Mouse (Mus musculus) myocyte (in vitro differentiated cells): Measurements from ENCODE around the gene Pygo2. TPM values are rescaled to one million over a fixed set of nuclear protein-coding genes. Genes with fewer than 3 reads are reported as not detected.

ENCODE experiments used
- H3K27me3 ChIP-seq: one replicate; pipeline ENCODE4 v1.6.1; 2011; ENCODE audit not compliant: control insufficient read depth, insufficient read depth, insufficient read length
- H3K36me3 ChIP-seq: one replicate; pipeline ENCODE4 v1.6.1; 2011; ENCODE audit not compliant: control insufficient read depth, insufficient read depth
- H3K4me2 ChIP-seq: one replicate; pipeline ENCODE4 v1.6.1; 2011; ENCODE audit warnings: low read depth, control low read depth
- H3K4me3 ChIP-seq: one replicate; pipeline ENCODE4 v1.5.1; 2011; ENCODE audit warnings: mild to moderate bottlenecking, control low read depth, moderate library complexity
- H3K79me2 ChIP-seq: one replicate; pipeline ENCODE4 v1.6.1; 2011; ENCODE audit not compliant: control insufficient read depth, insufficient read depth
- H3ac ChIP-seq: one replicate; pipeline ENCODE4 v1.6.1; 2011; ENCODE audit not compliant: control insufficient read depth, insufficient read length
- CEBPB ChIP-seq: IDR thresholded peaks from 2 replicates; pipeline ENCODE4 v1.6.1; 2011; ENCODE audit warnings: mild to moderate bottlenecking, moderate library complexity; ENCODE audit not compliant: poor library complexity, insufficient read depth, severe bottlenecking
- E2F4 ChIP-seq: IDR thresholded peaks from one replicate; pipeline ENCODE4 v1.6.1; 2011; ENCODE audit warnings: mild to moderate bottlenecking, control low read depth, moderate library complexity; ENCODE audit not compliant: insufficient read depth
- MAX ChIP-seq: IDR thresholded peaks from one replicate; pipeline ENCODE4 v1.6.1; 2011; ENCODE audit warnings: low read depth, mild to moderate bottlenecking, control low read depth
- MYOD1 ChIP-seq, 3 experiments: IDR thresholded peaks; one replicate each; pipeline ENCODE4 v1.6.1; 2011; ENCODE audit warnings: control low read depth in 2 of 3, low read depth in 2 of 3, mild to moderate bottlenecking in 2 of 3, moderate library complexity in 1 of 3; ENCODE audit not compliant: insufficient read length in 2 of 3, control insufficient read depth in 1 of 3
- MYOG ChIP-seq, 3 experiments: IDR thresholded peaks; one replicate each; pipeline ENCODE4 v1.6.1; 2011; ENCODE audit warnings: control low read depth in 2 of 3, low read depth in 2 of 3, mild to moderate bottlenecking in 2 of 3; ENCODE audit not compliant: insufficient read length in 2 of 3, control insufficient read depth in 1 of 3, insufficient read depth in 1 of 3
- POLR2A ChIP-seq: IDR thresholded peaks from one replicate; pipeline ENCODE4 v1.6.1; 2011; ENCODE audit warnings: low read depth, mild to moderate bottlenecking, control low read depth, moderate library complexity; ENCODE audit not compliant: insufficient read length
- POLR2AphosphoS2 ChIP-seq: IDR thresholded peaks from one replicate; pipeline ENCODE4 v1.6.1; 2011; ENCODE audit warnings: low read depth, control low read depth; ENCODE audit not compliant: insufficient read length
- REST ChIP-seq: IDR thresholded peaks from one replicate; pipeline ENCODE4 v1.6.1; 2011; ENCODE audit warnings: mild to moderate bottlenecking, control low read depth, moderate library complexity; ENCODE audit not compliant: insufficient read depth, insufficient read length
- SRF ChIP-seq: IDR thresholded peaks from one replicate; pipeline ENCODE4 v1.6.1; 2011; ENCODE audit warnings: low read depth; ENCODE audit not compliant: control insufficient read depth, insufficient read length
- TCF12 ChIP-seq: IDR thresholded peaks from one replicate; pipeline ENCODE4 v1.6.1; 2011; ENCODE audit warnings: mild to moderate bottlenecking, control low read depth; ENCODE audit not compliant: poor library complexity, insufficient read depth, severe bottlenecking
- TCF3 ChIP-seq: IDR thresholded peaks from one replicate; pipeline ENCODE4 v1.6.1; 2011; ENCODE audit warnings: low read depth, control low read depth; ENCODE audit not compliant: insufficient read length
- USF1 ChIP-seq: IDR thresholded peaks from one replicate; pipeline ENCODE4 v1.6.1; 2011; ENCODE audit warnings: low read depth, mild to moderate bottlenecking, control low read depth, moderate library complexity
- polyA plus RNA-seq: library from polyadenylated mRNA; unstranded; fragments of >200 nt; fragmentation: generic; extraction: Trizol; gene quantifications from one replicate; pipeline ENCODE4 v1.2.1, GENCODE M21; 2012; ENCODE audit warnings: missing spikeins

The Pygo2 gene
- polyA plus RNA-seq, 1 experiment: 58.5 TPM

DNA sequence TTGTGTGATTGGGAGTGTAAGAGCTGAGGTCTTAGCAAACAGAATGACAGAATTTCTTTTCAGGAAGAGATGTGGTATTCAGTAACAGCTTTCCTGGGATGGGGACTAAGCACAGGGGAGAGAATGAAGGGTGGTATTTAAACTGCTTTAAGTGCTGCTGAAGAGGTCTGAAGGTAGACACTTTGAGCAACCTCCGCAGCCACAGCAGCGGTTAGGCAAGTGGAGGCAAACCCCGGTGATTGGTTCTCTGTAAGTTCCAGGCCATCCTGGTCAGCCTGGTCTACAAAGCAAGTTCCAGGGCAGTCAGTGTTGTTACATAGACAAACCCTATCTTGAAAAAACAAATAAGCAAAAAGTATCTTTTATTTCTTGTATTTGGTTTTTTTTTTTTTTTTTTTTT, 10.0 kb upstream of the Pygo2 start:
- no peak for TF ChIP-seq POLR2AphosphoS2
- TF ChIP-seq TCF12: no peak
- TF ChIP-seq POLR2A: no peak
- Histone ChIP-seq H3K36me3 (peaks cover 18% of the 10 kb centered on the region), H3K4me2 (peak overlapping the region; percentile 94), H3ac (no peak overlapping the region), H3K4me3 (peak overlapping the region; percentile 63), H3K79me2 (peaks cover 59% of the 10 kb centered on the region), H3K27me3 (no peaks in the 10 kb centered on the region)

DNA sequence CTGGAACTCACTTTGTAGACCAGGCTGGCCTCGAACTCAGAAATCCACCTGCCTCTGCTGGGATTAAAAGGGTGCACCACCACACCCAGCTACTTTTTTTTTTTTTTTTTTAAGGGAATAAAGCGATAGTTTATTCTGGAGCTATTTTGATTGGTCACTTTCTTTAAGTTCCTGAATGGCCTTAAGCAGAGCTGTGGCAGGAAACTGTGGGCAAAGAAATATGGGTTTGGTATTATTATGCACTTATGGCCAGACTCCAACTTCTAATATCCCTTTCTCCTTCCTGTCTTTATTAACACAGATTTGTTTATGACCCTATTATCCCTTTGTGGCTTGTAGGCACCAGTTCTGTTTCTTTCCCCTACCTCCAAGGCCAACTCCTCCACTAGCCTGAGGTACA, 9.6 kb upstream of the Pygo2 start:
- Histone ChIP-seq H3K27me3 (no peaks in the 10 kb centered on the region), H3K36me3 (peaks cover 14% of the 10 kb centered on the region), H3ac (no peak overlapping the region), H3K4me2 (peak overlapping the region; percentile 94), H3K4me3 (peak overlapping the region; percentile 63), H3K79me2 (peaks cover 59% of the 10 kb centered on the region)
- TF ChIP-seq E2F4 (no peak), SRF (no peak), CEBPB (no peak), TCF12 (no peak), TCF3 (no peak), MYOD1 (IDR thresholded peaks at IDR 0.05; ENCODE audit: control insufficient read depth in 1 of 3, insufficient read length in 2 of 3, low read depth in 2 of 3) (no peak), POLR2A (no peak), POLR2AphosphoS2 (no peak), REST (no peak), USF1 (no peak), MAX (no peak), MYOG (IDR thresholded peaks at IDR 0.05; ENCODE audit: control insufficient read depth in 1 of 3, insufficient read depth in 1 of 3, insufficient read length in 2 of 3, low read depth in 2 of 3) (no peak)

DNA sequence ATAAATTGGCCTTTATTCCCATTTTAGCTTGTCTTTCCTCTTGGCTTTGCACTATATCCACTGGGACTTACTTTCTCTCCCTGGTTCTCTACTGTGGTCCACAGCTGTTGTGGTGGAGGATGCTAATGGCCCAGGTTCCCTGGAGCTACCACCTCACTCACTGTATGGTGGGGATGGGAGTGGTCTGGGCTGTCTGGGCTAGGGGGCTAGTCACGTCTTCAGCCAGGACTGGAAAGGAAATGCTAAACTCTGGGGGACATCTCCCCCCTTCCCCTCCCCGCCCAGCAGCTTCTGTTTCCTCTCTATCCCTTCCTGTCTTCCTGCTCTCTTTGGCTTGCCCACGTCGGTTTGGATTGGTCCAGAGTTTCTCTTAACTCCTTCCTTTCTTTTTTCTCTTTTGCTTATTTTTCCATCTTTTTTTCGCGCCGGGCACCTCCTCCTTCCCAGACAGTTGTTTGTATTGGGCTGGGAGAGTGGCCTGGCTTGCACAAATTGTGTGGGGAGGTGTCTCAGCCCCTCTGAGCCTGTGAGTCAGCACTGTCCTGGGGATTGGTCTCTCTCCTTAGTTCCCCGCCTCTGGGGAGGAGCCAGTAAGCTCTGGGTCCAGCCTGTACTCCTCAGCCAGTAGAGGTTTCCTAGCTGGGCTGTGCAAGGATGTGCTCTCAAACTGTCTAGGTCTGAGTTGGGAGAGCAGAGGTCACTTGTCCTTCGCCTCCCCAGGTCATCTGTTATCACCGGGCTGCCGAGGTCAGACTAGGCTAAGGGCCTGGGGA, 8.8 kb upstream of the Pygo2 start:
- Histone ChIP-seq H3K4me3 (peak overlapping the region; percentile 63), H3ac (no peak overlapping the region), H3K36me3 (peaks cover 17% of the 10 kb centered on the region), H3K27me3 (no peaks in the 10 kb centered on the region), H3K4me2 (peak overlapping the region; percentile 94), H3K79me2 (peaks cover 52% of the 10 kb centered on the region)
- TF ChIP-seq POLR2AphosphoS2 (peak; percentile 88), POLR2A (peak; percentile 92), MYOD1 (IDR thresholded peaks at IDR 0.05; ENCODE audit: control insufficient read depth in 1 of 3, insufficient read length in 2 of 3, low read depth in 2 of 3) (peak in 1 of 3 experiments; percentile 18), REST (no peak)

DNA sequence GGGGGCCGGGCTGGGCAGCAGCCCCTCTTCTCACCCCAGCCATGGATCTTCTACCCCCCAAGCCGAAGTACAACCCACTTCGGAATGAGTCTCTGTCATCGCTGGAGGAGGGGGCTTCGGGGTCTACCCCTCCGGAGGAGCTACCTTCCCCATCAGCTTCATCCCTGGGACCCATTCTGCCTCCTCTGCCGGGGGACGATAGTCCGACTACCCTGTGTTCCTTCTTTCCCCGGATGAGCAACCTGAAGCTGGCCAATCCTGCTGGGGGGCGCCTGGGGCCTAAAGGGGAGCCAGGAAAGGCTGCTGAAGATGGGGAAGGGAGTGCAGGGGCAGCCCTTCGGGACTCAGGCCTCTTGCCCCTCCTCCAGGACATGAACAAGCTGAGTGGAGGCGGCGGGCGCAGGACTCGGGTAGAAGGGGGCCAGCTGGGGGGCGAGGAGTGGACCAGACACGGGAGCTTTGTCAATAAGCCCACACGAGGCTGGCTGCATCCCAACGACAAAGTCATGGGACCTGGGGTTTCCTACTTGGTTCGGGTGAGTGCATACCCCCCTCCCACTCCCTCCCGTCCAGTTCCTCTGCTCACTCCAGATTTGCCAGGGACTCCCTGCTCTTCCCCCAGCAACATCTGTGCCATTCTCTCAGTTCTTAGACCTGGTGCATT, 8.1 kb upstream of the Pygo2 start:
- no peak overlapping the region for H3ac ChIP-seq
- no peaks in the 10 kb centered on the region for H3K27me3 ChIP-seq
- peaks cover 19% of the 10 kb centered on the region for H3K36me3 ChIP-seq
- H3K4me2 ChIP-seq: peak overlapping the region; percentile 88
- H3K79me2 ChIP-seq: peaks cover 44% of the 10 kb centered on the region
- peak overlapping the region; percentile 63 for H3K4me3 ChIP-seq
- TF ChIP-seq TCF3 (no peak), POLR2A (no peak), SRF (no peak), POLR2AphosphoS2 (no peak), CEBPB (no peak), TCF12 (no peak), USF1 (no peak), REST (no peak), MAX (no peak), MYOG (IDR thresholded peaks at IDR 0.05; ENCODE audit: control insufficient read depth in 1 of 3, insufficient read depth in 1 of 3, insufficient read length in 2 of 3, low read depth in 2 of 3) (no peak)

DNA sequence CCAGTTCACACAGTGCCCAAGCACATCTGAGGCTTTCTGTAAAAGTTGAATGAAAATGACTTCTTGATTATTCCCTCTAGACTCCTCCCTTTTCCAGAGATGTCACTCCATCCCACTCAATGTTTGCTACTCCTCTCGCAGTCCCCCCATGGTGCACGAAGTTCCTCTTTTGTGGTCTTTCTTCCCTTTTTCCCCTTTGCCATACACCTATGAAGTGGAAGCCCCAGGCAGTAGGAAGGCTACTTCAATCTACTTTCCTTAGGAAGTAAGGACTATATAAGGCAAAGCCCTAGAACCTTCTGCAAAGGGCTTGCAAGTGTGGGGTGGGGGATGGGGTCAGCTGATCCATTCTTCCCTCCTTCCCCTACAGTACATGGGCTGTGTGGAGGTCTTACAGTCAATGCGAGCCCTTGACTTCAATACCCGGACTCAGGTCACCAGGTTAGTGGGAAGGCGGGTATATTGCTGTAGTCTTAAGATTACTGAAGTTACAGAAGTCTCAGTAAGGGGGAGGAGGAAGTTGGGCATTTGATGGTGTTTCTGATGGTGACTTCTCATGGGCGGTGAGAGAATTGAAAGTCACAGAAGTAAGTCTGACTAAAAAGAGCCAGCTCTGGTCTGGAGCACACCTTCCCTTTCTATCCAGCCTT, 7.3 kb upstream of the Pygo2 start:
- Histone ChIP-seq H3K79me2 (peaks cover 37% of the 10 kb centered on the region), H3K4me3 (peak overlapping the region; percentile 63), H3ac (no peak overlapping the region), H3K4me2 (peak overlapping the region; percentile 88), H3K36me3 (peaks cover 19% of the 10 kb centered on the region), H3K27me3 (no peaks in the 10 kb centered on the region)
- no peak for TF ChIP-seq MYOG (IDR thresholded peaks at IDR 0.05; ENCODE audit: control insufficient read depth in 1 of 3, insufficient read depth in 1 of 3, insufficient read length in 2 of 3, low read depth in 2 of 3)
- TF ChIP-seq TCF12: no peak
- TF ChIP-seq REST: no peak
- TF ChIP-seq USF1: no peak
- TF ChIP-seq SRF: no peak
